Mouse (Mus musculus) liver, adult (tissue): ENCODE results near the gene S1pr2.

Experiments used
- GATA4 ChIP-seq: IDR thresholded peaks from 2 replicates; pipeline ENCODE4 v1.6.1; 2014; ENCODE audit warnings: mild to moderate bottlenecking, low read length; ENCODE audit not compliant: insufficient replicate concordance

The S1pr2 gene

GRCm38 (mm10) chr9:20979181-20979580 is 2.6 kb upstream of the S1pr2 start:
- no peak for TF ChIP-seq GATA4

- TF ChIP-seq GATA4: no peak
Observed at GRCm38 (mm10) chr9:20978409-20979095, 2.0 kb upstream of the S1pr2 start.

GRCm38 (mm10) chr9:20976961-20977689 is 544 bp upstream of the S1pr2 start:
- TF ChIP-seq GATA4: no peak

- peak; percentile 64; the same call in 1 of the 2 replicates for TF ChIP-seq GATA4
Observed at GRCm38 (mm10) chr9:20975431-20976215, 958 bp downstream of the S1pr2 start.

GRCm38 (mm10) chr9:20973682-20974075 is 2.9 kb downstream of the S1pr2 start:
- no peak for TF ChIP-seq GATA4

GRCm38 (mm10) chr9:20973001-20973681 is 3.4 kb downstream of the S1pr2 start:
- no peak for TF ChIP-seq GATA4

- TF ChIP-seq GATA4: no peak
Observed at GRCm38 (mm10) chr9:20972141-20972992, 4.2 kb downstream of the S1pr2 start.

GRCm38 (mm10) chr9:20971751-20972140 is 4.8 kb downstream of the S1pr2 start:
- TF ChIP-seq GATA4: no peak

GRCm38 (mm10) chr9:20966747-20967146 is 9.8 kb downstream of the S1pr2 start:
- TF ChIP-seq GATA4: no peak

- TF ChIP-seq GATA4: no peak
Observed at GRCm38 (mm10) chr9:20966008-20966407, 10.6 kb downstream of the S1pr2 start.

GRCm38 (mm10) chr9:20965606-20966005 is 11.0 kb downstream of the S1pr2 start:
- no peak for TF ChIP-seq GATA4

- TF ChIP-seq GATA4: no peak
Observed at GRCm38 (mm10) chr9:20961557-20961956, 15.0 kb downstream of the S1pr2 start.

GRCm38 (mm10) chr9:20959430-20959938 is 17.1 kb downstream of the S1pr2 start, which contains the start of gene Dnmt1:
Dnmt1 (minus strand) TSS chr9:20959888.
- TF ChIP-seq GATA4: no peak

- TF ChIP-seq GATA4: no peak
Observed at GRCm38 (mm10) chr9:20956989-20957388, 19.6 kb downstream of the S1pr2 start.
